Mouse (Mus musculus): ENCODE measurements around the gene Adgrv1. TPM values are rescaled to one million over a fixed set of nuclear protein-coding genes. Genes with fewer than 3 reads are reported as not detected.
A peak's percentile ranks its signal among the peaks of the same experiment; 100 is the strongest.

The Adgrv1 gene
- polyA plus RNA-seq, 1 experiment: 0.56 TPM

DNA sequence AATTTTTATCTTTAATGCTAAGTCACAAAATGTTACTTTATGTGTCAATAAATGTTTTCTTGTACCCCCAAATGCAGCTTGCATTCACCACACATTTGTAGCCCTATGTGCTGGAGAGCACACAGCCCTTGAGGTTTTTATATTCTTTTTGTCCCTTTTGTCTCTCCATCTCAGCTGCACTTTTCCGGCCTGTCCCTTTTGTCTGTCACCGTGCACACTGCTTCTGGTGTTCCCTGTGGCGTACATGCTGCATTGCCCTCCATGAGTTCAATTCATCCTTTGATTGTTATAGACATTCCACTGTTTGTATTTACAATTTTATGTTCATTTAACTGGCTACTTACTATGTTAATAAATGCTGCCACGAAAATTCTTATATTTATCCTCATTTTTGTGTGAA is 183.3 kb downstream of the Adgrv1 start:
- Histone ChIP-seq H3K36me3 (ENCODE audit: control insufficient read depth, insufficient read depth, low read length) (no peaks in the 10 kb centered on the region), H3K4me1 (ENCODE audit: control insufficient read depth, insufficient read depth, low read length) (no peaks in the 10 kb centered on the region), H3K27me3 (replicated peaks; ENCODE audit: control insufficient read depth, insufficient read depth, low read length) (no peaks in the 10 kb centered on the region), H3K4me3 (ENCODE audit: insufficient read depth, low read depth, low read length) (no peak overlapping the region), H3K27ac (ENCODE audit: insufficient read depth, low read depth, low read length) (no peak overlapping the region)
- no peak for DNase-seq
- 79% methylated on average over 4 of the region's 4 CpGs for WGBS
- no peak for TF ChIP-seq CTCF (conservative IDR thresholded peaks at IDR 0.05; ENCODE audit: insufficient read depth, insufficient read length, low read depth, low read length)
- TF ChIP-seq POLR2A (IDR thresholded peaks at IDR 0.05; ENCODE audit: low read depth, low read length): no peak

- Histone ChIP-seq H3K4me3 (ENCODE audit: insufficient read depth, low read depth, low read length) (no peak overlapping the region), H3K27ac (ENCODE audit: insufficient read depth, low read depth, low read length) (no peak overlapping the region), H3K4me1 (ENCODE audit: control insufficient read depth, insufficient read depth, low read length) (no peaks in the 10 kb centered on the region), H3K36me3 (ENCODE audit: control insufficient read depth, insufficient read depth, low read length) (no peaks in the 10 kb centered on the region), H3K27me3 (replicated peaks; ENCODE audit: control insufficient read depth, insufficient read depth, low read length) (no peaks in the 10 kb centered on the region)
- 90% methylated on average over 7 of the region's 7 CpGs for WGBS
- TF ChIP-seq CTCF (conservative IDR thresholded peaks at IDR 0.05; ENCODE audit: insufficient read depth, insufficient read length, low read depth, low read length) (no peak), POLR2A (IDR thresholded peaks at IDR 0.05; ENCODE audit: low read depth, low read length) (no peak)
- DNase-seq: no peak
These were observed 183.8 kb downstream of the Adgrv1 start for GRCm38 (mm10) chr13:81449198-81449597.

DNA sequence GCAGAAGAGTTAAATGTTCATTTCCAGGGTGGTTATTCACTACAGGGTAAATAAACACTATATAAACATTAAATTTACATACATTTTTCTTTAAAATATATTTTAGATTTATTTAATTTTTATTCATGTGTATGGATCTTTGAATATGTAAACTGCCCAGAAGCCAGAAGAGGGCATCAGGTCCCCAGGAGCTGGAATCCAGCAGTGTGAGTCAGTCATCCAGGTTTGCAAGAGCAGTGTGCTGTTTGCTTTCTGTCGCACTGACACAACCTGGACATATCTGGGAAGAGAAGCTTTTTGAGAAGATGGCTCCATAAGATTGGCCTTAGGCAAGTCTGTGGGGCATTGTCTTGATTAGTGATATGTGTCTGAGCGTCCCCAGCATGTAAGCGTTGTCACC is 191.5 kb downstream of the Adgrv1 start:
- no peaks in the 10 kb centered on the region for H3K4me1 ChIP-seq (ENCODE audit: control insufficient read depth, insufficient read depth, low read length)
- H3K27ac ChIP-seq (ENCODE audit: insufficient read depth, low read depth, low read length): no peak overlapping the region
- WGBS: 86% methylated on average over 3 of the region's 3 CpGs
- no peak for TF ChIP-seq CTCF (conservative IDR thresholded peaks at IDR 0.05; ENCODE audit: insufficient read depth, insufficient read length, low read depth, low read length)
- no peak for TF ChIP-seq POLR2A (IDR thresholded peaks at IDR 0.05; ENCODE audit: low read depth, low read length)
- no peaks in the 10 kb centered on the region for H3K27me3 ChIP-seq (replicated peaks; ENCODE audit: control insufficient read depth, insufficient read depth, low read length)
- DNase-seq: no peak
- no peak overlapping the region for H3K4me3 ChIP-seq (ENCODE audit: insufficient read depth, low read depth, low read length)
- H3K36me3 ChIP-seq (ENCODE audit: control insufficient read depth, insufficient read depth, low read length): no peaks in the 10 kb centered on the region

DNA sequence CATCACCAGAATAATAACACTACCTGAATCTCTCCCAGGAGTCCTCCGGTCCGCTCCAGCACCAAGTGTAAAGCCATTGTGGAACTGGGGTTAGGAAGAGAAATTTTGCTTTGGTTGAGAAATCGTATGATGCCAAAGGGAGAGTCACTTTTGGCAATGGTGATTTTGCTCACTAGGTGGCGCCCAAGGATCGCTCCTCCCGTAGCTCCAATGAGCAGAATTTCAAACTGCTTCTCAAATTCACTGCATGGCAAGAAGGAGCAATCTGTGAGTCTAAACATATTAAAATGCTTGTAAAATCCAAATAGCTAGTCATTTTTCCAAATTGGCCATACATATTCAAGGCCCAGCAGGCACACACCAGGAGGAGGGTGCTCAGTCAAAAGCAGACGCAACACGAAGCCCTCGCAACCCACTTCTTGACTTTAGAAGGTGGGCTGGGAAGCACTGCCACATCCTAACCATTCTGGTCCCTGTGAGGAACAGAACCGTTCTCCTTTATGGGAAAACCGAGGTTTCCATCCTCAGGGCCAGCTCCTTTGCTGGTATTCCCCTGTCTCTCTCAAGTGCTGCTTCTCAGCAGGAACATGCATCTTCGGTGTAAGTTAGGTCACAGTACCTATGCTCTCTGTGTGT is 193.4 kb downstream of the Adgrv1 start:
- TF ChIP-seq CTCF (conservative IDR thresholded peaks at IDR 0.05; ENCODE audit: insufficient read depth, insufficient read length, low read depth, low read length) (peak; percentile 95), POLR2A (IDR thresholded peaks at IDR 0.05; ENCODE audit: low read depth, low read length) (no peak)
- peak; percentile 56 for DNase-seq
- 41% methylated on average over 12 of the region's 12 CpGs for WGBS
- Histone ChIP-seq H3K4me1 (ENCODE audit: control insufficient read depth, insufficient read depth, low read length) (no peaks in the 10 kb centered on the region), H3K27me3 (replicated peaks; ENCODE audit: control insufficient read depth, insufficient read depth, low read length) (no peaks in the 10 kb centered on the region), H3K4me3 (ENCODE audit: insufficient read depth, low read depth, low read length) (no peak overlapping the region), H3K36me3 (ENCODE audit: control insufficient read depth, insufficient read depth, low read length) (no peaks in the 10 kb centered on the region), H3K27ac (ENCODE audit: insufficient read depth, low read depth, low read length) (no peak overlapping the region)

GRCm38 (mm10) chr13:81437088-81437487 is 195.9 kb downstream of the Adgrv1 start:
- Histone ChIP-seq H3K4me3 (ENCODE audit: insufficient read depth, low read depth, low read length) (no peak overlapping the region), H3K27ac (ENCODE audit: insufficient read depth, low read depth, low read length) (no peak overlapping the region), H3K36me3 (ENCODE audit: control insufficient read depth, insufficient read depth, low read length) (no peaks in the 10 kb centered on the region), H3K27me3 (replicated peaks; ENCODE audit: control insufficient read depth, insufficient read depth, low read length) (no peaks in the 10 kb centered on the region), H3K4me1 (ENCODE audit: control insufficient read depth, insufficient read depth, low read length) (no peaks in the 10 kb centered on the region)
- DNase-seq: no peak
- TF ChIP-seq POLR2A (IDR thresholded peaks at IDR 0.05; ENCODE audit: low read depth, low read length) (no peak), CTCF (conservative IDR thresholded peaks at IDR 0.05; ENCODE audit: insufficient read depth, insufficient read length, low read depth, low read length) (no peak)
- 65% methylated on average over 8 of the region's 8 CpGs for WGBS

DNA sequence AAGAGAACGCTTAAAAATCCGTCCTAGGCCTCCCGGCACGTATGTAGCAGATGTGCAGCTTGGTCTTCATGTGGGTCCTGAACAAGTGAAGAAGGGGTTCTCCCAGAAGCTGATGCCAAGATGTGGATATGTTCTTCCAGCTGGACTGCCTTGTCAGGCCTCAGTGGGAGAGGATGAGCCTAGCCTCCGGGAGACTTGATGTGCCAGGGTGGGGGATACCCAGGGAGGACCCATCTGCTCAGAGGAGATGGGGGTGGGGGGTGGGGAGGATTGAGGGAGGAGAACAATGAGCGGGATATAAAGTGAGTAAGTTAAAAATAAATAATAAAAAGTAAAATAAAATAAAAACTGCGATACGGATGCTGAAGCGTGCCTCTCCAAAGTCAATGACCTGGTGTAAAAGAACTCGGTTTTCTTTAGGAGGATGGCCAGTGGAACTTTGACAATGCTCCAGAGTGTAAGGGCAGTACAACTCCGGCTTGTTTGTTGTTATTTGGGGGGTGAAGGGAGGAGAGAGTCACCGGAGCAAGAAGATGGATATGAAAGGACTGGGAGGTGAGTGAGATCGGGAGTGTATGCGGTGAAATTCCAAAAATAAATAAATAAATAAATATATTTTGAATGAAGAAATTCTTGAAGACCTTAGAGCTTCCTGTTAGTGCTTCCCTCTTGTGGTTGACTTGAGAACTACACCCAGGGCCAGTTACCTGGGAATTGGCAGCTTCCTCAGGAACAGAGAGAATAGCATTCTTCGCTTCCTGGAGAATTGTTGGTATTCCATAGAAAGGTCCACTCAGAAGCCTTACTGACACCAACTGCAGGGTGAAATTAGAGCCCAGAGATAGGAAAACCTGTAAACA is 205.8 kb downstream of the Adgrv1 start:
- no peak overlapping the region for H3K4me3 ChIP-seq (ENCODE audit: insufficient read depth, low read depth, low read length)
- no peak overlapping the region for H3K27ac ChIP-seq (ENCODE audit: insufficient read depth, low read depth, low read length)
- TF ChIP-seq POLR2A (IDR thresholded peaks at IDR 0.05; ENCODE audit: low read depth, low read length): no peak
- peak; percentile 56 for TF ChIP-seq CTCF (conservative IDR thresholded peaks at IDR 0.05; ENCODE audit: insufficient read depth, insufficient read length, low read depth, low read length)
- peak; percentile 64 for DNase-seq
- WGBS: 66% methylated on average over 15 of the region's 15 CpGs
- H3K36me3 ChIP-seq (ENCODE audit: control insufficient read depth, insufficient read depth, low read length): no peaks in the 10 kb centered on the region
- no peaks in the 10 kb centered on the region for H3K4me1 ChIP-seq (ENCODE audit: control insufficient read depth, insufficient read depth, low read length)
- H3K27me3 ChIP-seq (replicated peaks; ENCODE audit: control insufficient read depth, insufficient read depth, low read length): no peaks in the 10 kb centered on the region

DNA sequence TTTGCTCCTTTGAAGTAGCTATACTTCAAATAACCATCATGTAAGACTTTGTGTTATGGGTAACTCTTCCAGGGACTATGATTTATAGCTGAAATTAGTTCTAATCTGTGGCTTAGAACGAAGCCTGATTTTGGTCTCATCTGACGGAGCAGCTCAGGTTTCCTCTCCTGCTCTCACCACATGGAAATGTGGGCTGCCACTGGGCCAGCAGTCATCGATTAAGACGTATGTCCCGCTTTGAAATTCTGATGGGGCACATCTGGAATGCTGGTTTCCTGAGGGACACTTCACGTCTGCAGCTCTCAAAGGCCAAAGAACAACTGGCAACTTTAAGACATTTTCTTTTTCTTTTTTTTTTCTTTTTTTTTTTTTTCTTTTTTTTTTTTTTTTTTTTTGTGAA is 207.8 kb downstream of the Adgrv1 start:
- no peaks in the 10 kb centered on the region for H3K4me1 ChIP-seq (ENCODE audit: control insufficient read depth, insufficient read depth, low read length)
- WGBS: 46% methylated on average over 6 of the region's 6 CpGs
- TF ChIP-seq CTCF (conservative IDR thresholded peaks at IDR 0.05; ENCODE audit: insufficient read depth, insufficient read length, low read depth, low read length) (no peak), POLR2A (IDR thresholded peaks at IDR 0.05; ENCODE audit: low read depth, low read length) (no peak)
- no peak overlapping the region for H3K27ac ChIP-seq (ENCODE audit: insufficient read depth, low read depth, low read length)
- H3K4me3 ChIP-seq (ENCODE audit: insufficient read depth, low read depth, low read length): no peak overlapping the region
- H3K27me3 ChIP-seq (replicated peaks; ENCODE audit: control insufficient read depth, insufficient read depth, low read length): no peaks in the 10 kb centered on the region
- no peak for DNase-seq
- H3K36me3 ChIP-seq (ENCODE audit: control insufficient read depth, insufficient read depth, low read length): no peaks in the 10 kb centered on the region

All from kidney, adult 2 months (tissue).